Mouse (Mus musculus) neural tube, embryonic 10.5 days (tissue): ENCODE measurements around the gene Gm17581.
"Not testable (repeated sequence)": the region's sequence is repeated elsewhere in the genome, so short reads cannot be mapped to it uniquely, and the experiment has no call there.

Experiments
- DNase-seq: peaks from one replicate; pipeline ENCODE4 v3.0.0-alpha.2; 2017; ENCODE audit warnings: low spot score; ENCODE audit errors: extremely low spot score

Gene Gm17581

DNA sequence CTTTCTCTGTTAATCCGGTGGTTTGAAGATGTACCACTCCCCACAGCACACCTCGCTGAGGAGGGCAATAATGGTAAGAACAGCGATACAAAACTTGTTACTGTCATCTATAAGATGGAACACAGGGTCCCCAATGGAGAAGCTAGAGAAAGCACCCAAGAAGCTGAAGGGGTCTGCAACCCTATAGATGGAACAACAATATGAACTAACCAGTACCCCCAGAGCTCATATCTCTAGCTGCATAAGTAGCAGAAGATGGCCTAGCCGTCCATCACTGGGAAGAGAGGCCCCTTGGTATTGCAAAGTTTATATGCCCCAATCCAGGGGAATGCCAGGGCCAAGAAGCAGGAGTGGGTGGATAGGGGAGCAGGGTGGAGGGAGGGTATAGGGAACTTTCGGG lies at the start of gene Gm17581:
Gene Gm17581 (minus strand): TSS at position 101 of the 400 bp plus-strand sequence.
- not testable (repeated sequence) for DNase-seq

DNA sequence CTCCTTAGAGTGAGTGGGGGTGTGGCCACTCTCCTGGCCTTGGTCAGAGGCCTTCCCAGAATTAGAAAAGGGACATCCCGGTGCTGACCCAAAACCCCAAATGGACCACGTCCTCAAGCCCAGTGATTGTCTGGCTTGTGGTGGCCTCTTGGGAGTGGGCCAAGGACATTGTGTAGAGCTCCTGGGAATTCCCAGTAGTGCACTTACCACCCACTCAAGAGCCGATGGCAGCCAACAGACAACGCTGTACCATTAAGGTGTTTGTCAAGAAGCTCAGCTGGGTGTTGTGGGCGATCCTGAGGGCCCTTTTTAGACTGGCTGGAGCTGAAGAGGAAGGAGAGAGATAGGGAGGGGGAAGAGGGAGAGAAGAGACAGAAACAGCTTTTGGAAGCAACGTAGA lies 48.9 kb upstream of the Gm17581 start:
- DNase-seq = no peak

DNA sequence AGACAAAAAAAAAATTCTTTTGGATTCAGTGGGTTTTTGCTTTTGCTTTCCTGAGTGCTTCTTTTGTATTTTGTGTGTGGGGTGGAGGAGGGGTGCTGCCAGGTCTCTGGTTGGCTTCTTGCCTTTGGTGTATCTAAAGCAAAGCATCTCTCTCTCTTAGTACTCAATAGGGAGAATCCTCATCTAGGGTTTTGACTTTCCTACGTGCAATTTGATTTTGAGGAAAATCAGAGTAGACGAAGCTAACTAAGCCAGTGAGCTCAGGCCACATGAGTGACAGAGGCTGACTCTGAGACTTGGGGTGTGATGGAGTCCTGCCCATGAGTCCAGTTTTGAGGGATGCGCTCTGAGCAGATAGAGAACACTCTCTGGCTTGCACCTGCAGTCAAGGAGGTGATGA lies 43.8 kb upstream of the Gm17581 start:
- DNase-seq = no peak

DNA sequence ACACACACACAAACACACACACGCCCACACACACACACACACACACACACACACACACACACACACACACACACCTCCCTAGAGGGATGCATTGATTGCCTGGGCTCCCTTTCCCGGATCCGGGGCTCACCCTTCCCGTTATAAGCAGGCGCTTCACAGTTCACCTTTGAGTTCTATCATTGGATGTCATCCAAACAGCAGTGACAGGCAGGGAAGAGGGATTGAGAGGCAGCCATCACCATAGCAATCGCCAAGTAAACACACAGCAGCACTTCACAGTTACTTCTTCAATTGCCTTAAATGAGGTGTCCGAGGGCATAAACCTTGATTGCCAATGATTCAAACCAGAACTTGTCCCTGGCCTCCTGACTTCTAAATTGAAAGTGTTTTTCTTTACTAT lies 43.4 kb upstream of the Gm17581 start:
- DNase-seq = no peak

DNA sequence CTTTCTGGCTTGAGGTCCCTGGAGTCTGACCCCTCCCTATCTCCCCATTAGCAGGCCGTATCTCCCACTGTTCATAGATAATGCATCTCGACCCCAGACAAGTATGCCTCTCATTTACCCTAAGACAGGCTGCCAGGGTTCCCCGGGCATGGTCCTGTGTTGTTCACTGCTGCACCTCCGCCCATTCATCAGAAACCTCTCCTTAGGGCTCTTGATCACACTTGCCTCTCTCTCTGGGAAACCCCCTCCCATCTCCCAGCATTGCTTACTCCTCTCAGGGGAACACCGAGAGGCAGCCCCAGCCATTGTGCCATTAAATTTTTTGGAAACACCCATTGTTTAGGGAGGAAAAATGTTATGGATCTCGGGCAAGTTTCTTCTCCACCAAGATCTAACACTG lies 42.3 kb upstream of the Gm17581 start:
- no peak for DNase-seq

DNA sequence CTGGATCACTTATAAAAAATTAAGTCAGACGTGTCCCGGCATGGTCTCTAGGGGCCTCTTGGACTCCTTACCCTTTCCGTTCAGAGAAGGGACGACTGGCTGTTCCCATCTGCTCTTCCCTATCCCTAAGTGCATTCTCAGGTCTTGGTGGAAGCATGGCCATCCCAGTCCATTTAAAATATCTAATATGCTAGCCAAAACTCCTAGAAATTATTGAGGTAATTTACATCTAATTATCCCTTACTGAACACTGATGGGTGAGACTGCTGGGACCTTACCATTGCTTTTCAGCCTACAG lies 42.0 kb upstream of the Gm17581 start:
- DNase-seq = no peak

DNA sequence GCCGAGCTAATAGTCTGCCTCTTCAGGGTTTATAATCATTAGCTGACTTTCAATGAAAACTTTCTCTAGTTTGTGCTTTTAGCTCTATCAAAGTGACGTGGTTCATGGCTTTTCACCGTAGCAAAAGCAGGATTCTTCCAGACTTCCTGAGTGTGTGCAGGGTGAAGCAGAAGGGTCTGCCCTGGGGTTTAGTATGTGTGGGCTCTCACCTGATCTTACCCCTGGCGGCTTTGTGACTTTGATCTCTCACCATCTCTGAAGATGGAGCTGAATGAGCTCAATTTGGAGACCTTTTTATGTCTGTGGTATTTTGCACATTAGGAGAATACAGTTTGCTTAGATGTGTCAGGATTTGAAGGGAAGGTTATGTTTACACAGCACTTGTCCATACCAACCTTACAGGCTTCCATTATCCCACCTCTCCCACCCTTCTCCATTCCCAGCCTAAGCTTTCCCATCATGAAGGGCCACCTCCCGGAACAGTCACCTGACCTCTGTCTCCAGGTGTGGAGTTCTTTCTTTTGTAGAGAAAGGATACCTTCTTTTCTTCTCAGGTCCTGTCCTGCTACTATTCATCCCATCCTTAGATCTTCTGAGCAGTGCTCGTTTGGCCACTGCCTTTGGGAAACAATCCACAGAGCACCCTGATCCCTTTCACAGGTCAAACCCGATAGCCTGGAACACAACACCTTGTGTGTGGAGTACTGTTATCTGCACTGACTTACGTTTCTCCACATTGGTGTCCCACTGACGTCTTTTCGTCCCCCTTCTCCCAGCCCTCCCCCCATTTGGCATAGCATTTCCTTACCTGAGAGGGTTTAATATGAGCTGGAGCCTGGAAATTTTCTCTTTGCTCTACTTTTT lies 41.4 kb upstream of the Gm17581 start:
- no peak for DNase-seq

DNA sequence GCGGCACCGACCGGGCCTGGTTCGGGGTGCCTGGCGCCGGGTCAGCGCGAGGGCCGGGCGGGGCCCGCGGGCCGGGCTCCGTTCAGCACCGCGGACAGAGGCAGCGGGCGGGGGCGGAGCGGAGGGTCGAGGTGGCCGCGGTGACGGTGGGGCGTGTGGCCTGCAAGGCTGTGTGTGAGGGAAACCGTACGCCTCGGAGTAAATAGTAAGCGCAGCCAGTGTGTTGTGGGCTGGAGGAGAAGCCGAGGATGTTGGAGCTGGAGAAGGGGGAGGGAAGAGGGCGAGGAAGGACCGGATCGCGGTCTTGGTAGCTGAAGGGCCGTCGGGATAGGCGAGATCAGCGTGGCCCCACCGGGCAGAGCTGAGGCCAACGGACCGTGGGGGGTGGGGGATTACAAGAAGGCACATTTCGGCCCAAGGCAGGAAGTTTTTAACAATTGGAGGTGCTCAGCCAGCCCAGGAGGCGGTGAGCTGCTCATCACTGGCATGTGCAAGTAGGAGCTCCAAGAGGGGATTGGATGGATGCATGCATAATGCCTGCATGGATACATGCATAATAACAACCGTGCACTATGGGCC lies 40.1 kb upstream of the Gm17581 start:
- peak; percentile 80 for DNase-seq

DNA sequence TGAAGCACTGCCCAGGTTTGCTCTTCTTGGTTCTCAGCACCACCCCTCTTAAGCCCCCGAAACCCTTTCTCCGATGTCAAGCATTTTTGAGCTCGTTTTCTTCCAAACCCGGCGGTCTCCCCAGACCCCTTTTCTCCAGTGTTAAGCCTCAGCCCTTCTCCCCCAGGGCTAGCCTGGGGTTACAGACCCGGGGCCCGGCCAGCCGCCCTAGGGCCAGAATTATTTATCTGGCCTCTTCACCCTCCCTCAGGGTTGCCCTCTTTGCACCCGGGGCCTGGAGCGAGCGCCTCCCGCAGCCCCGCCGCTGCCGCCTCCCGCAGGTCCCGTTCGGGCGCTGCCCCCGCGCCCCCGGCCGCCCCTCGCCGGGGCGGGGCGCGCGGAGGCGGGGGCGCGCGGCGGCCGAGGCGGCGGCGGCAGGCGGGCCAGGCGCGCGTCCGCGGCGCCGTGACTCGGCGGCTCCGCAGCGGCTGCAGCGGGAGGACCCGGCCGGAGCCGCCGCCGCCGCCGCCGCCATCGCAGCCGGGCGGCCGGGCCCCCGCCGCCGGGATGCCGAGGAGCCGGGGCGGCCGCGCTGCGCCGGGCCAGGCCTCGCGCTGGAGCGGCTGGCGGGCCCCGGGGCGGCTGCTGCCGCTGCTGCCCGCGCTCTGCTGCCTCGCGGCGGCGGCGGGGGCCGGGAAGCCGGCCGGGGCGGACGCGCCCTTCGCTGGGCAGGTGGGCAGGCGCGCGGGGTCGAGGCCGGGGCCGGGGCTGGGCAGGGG lies 39.4 kb upstream of the Gm17581 start, which contains the start of gene Mmp24:
Gene Mmp24 (plus strand): TSS at position 416 of the 758 bp plus-strand sequence.
- peak; percentile 28 for DNase-seq

DNA sequence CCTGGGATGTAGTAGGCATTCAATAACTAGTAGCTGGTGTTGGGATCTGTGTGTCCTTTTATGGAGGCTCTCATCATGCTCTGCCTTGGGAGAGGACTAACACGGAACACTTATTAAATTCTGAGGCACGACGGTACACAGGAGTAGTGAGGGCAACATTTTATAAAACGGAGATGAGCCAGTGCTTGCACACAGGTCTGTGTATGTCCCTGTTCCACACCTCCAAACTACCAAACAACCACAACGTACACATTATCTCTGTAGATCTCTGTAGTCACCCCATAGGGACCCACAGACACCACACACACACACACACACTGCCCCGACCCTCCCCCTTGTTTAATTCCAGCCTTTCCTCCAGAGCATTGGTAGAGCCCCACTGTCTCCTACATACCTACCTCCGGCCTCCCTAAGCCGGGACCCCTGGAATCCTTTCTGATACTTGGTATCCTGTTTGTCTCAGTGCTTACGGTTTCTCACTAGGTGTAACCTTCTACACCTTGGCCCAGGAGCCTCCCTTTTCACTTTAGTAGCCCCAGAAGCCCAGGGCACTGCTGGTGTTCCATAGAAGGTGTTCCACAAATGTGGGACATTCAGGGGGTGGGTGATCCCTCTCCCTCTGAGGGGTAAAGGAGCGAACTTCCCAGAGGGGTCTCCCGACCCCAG lies 38.7 kb upstream of the Gm17581 start:
- no peak for DNase-seq

DNA sequence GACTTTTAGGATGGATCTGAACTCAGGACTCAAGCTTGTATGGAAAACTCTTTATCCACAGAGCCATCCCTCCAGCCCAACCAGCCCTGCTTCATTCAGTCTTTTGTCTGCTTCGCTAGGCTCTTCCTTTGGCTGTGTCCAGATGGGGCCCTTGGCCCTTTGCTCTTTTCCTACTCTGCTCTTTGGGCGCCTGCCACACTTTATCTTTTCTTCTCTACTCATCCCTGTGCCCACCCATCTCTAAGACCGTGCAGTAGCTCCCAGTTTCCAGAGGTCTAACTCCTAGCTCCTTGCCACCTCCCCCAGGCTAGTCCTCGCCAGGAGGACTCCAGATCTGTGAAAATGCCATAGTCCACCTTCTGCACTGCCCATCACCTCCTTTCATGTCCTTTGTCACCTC lies 38.0 kb upstream of the Gm17581 start:
- no peak for DNase-seq

DNA sequence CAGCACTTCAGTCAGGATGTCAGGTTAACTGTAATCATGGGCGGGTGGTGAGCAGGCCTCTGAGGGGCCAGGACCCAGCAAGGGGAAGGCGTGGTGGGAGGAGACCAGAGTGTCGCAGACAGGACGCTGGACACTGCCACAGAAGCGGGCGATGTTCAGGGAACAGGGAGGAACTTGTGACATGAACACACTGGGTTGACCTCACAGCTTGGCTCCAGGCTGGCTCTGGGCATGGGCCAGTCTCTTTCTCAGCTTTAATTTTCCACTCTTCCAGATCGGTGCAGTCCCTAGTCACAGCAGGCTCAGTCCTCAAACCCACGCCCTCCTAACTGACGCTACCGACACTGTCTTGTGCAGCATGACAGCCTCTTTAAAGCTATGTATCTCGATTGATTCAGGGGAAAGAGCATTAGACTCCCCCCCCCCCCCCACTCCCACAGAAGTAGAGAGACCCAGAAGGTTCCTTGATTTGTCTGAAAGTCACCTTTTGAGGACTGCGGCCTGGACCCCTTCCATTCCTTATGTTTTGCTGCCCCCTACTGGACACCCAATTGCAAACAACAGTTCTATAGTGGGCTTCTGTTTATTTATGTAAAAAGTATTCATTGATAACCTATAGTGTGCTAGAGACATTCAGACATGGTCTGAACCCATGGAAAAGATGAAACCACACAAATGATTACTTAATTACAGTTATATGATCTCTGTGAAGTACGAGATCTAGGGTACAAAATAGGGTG lies 29.2 kb upstream of the Gm17581 start:
- DNase-seq = peak; percentile 67

DNA sequence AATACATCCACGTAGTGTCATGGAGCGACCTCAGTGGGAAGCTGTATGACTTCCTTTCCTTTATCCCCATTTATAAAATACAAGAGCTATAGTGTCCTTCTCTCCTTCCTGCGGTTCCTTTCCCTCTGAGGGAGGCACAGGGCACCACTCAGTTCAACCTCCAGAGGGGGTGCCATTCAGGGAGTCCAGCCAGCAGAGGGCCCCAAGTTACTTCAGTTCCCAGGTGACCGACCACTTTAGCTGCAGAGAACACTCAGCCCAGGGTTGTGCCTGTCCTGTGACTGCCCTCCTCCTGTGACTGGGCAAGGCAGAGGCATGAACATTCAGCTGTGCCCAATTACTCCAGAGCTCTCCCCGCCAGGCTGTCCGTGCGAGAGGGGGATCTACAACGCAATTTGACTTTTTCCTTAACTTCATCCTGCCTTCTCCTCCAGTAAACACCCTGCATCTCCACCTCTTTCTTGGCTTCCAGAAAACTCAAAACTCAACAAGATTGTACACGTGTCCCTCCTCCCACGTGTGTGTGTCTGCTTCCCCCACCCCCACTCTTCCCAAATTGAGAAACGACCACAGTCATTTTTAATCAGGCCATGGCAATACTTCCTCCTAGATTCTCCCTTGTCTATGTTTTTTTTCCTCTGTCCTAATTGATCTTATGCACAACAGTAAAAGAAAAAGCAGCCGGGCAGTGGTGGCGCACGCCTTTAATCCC lies 21.3 kb upstream of the Gm17581 start:
- DNase-seq = no peak

DNA sequence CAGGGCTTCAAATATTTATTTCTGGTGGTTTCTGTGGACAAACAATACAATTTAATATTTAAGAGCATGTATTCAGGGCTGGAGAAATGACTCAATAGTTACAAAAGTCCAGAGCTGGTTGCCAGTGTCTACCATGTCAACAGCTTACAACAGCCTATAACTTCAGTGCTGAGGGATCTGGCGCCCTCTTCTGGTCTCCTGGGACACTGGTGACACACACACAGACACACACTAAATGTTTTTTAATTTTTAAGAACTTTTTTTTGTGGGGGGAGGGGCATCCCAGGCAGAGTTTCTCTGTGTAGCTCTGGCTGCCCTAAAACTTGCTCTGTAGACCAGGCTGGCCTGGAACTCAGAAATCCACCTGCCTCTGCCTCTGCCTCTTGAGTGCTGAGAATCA lies 20.1 kb upstream of the Gm17581 start:
- DNase-seq = no peak

DNA sequence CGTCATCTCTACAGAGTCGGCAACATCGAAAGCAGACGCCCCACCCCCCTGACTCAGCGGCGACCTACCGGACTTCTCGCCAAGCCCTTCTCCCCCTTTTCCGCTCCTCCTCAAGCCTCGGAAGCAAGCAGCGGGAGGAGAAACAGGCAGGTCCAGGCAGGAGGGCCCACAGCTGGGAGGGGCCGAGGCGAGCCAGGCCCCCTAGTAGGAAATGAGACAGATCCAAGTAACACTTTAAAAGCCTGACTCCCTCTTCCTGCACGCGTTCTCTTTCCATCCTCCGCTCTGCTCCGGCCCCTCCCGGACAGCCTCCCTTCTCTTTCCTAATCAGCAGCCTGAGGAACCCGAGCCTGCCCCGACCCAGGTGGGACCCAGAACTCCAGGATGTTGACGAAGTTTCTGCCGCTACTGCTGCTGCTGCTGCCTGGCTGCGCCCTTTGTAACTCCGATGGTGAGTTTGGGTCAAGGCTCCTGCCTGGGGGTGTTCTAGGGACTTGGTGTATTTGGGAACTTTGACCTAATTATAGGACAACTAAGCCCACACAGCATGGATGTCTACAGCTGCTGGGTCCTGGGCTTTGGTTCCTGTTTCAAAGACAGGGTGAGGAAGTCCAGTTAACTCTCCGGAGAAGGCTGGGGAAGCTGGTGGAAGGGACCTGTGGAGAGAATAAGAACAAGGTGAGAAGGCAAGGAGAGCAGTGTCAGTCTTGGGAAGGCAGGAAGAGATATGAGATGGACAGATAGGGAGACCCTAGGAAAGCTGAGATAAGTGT lies 15.5 kb upstream of the Gm17581 start, which contains the start of gene Procr:
Gene Procr (plus strand): TSS at position 104 of the 773 bp plus-strand sequence.
- DNase-seq = peak; percentile 40

DNA sequence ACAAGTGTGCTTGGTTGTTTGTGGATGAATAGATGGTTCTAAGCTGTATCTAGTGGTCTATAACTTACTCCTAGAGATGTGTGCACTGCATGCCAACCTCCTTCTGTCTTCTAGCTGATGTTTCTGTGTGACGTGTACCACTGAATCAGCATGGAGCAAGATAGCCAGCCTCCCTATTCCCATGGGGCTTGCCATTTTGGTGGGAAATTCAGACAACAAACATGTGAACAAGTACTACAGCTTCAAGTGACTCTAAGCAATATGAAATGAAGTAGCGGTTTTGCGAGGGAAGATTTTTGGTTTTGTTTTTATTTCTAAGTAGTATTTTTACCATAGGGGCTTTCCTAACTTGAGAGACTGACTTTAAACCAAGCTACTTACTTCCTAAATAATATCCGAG lies 13.7 kb upstream of the Gm17581 start:
- DNase-seq = no peak

DNA sequence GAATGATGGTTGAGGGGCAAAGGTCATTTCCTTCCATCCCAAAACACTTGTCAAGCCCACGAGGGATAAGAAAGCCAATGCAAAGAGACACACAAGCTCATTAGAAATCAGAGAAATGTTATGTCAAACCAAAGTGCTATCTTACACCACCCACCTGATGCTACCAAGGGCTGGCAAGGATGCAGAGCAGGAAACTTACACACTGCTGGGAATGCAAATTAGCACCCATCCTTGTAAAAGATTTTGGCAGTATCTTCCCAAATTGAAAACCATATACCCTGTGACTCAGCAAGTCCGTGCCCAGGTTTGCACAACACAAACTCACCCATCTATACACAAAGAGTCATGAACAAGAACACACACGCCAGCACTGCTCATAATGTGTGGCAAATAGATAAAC lies 9.8 kb upstream of the Gm17581 start:
- no peak for DNase-seq

DNA sequence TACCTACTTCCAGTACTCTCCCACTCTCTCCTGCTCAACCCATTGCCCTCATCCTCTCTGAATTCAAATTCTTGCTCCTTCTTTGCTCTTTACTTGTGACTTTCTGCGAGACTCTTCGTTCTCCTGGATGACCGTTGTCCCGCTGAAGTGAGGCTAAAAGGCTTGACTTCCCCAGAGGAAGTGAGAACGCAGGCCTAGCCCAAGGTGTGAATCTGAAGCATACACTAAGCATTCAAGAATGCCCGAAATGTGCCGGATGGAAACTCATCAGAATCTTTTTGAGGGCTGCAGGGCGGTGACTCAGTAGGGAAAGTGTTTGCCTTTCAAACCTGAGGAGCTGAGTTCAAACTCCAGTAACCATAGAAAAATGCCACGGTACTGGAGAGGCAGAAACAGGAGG lies 7.7 kb upstream of the Gm17581 start:
- DNase-seq = no peak

DNA sequence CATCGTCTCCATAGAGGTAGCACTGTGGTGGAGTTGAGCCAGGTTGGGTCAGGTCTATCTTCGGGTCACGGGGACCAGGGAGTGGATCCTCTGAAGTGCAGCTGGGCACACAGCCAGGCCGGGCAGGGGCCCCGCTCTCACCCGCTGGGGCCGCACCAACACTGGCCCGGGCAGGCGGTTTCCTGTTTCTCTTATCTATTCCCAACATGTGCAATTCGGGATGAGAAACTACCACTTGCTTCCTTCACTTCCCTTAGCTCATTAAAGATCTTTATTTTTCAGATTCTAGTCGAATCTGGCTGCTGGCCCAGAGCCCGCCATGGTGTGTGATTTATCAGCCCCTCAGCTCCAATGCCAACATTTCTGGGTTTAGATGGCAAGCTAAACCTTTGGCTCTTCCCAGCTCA lies 7.3 kb upstream of the Gm17581 start:
- DNase-seq = no peak

DNA sequence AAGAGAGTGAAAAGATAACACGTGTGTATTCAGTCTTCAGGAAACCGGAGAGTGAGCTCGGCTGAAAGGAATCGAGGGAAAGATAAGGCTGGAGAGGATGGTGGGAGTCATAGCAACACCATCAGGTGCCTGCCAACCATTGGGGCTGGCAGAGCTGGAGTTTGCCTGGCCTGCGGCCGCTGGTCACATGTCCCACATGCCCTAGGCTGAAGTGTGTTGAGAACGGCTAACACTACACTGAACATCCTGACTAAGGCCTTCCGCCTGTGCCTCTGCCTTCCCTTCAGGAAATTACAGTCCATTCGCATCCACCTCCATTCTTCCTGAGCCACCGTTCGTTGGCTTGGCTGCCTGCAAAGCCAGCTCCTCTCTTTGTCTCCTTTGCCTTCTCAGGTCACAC lies 6.5 kb upstream of the Gm17581 start:
- no peak for DNase-seq
